Mouse (Mus musculus): Measurements from ENCODE around the gene Fut11. TPM values are rescaled to one million over a fixed set of nuclear protein-coding genes. Genes with fewer than 3 reads are reported as not detected.
A peak's percentile ranks its signal among the peaks of the same experiment; 100 is the strongest.

Gene Fut11
- total and polyA plus RNA-seq, 2 experiments from 2014 or later: 17.9 to 20.7 TPM

- H3K4me1 ChIP-seq (ENCODE audit: insufficient read depth): peaks cover 7% of the 10 kb centered on the region
- 95% methylated on average over 9 of the region's 9 CpGs for WGBS
- H3K36me3 ChIP-seq (ENCODE audit: insufficient read depth): peaks cover 51% of the 10 kb centered on the region
- no peak overlapping the region for H3K27ac ChIP-seq (ENCODE audit: low read depth, low read length)
- H3K4me3 ChIP-seq (ENCODE audit: low read depth, low read length): no peak overlapping the region
- no peak for ATAC-seq
- no peak for DNase-seq
- no peak overlapping the region for H3K9ac ChIP-seq
- no peak overlapping the region for H3K4me2 ChIP-seq (ENCODE audit: low read depth)
- H3K9me3 ChIP-seq (ENCODE audit: low read length): no peaks in the 10 kb centered on the region
- no peaks in the 10 kb centered on the region for H3K27me3 ChIP-seq (ENCODE audit: insufficient read depth, low read length)
- TF ChIP-seq CTCF (IDR thresholded peaks at IDR 0.05; ENCODE audit: low read depth): no peak
Measured at GRCm38 (mm10) chr14:20729871-20730270, 35.1 kb downstream of the Fut11 start.

GRCm38 (mm10) chr14:20730853-20731602, 36.3 kb downstream of the Fut11 start:
- Histone ChIP-seq H3K9me3 (ENCODE audit: low read length) (no peaks in the 10 kb centered on the region), H3K9ac (no peak overlapping the region), H3K36me3 (ENCODE audit: insufficient read depth) (peaks cover 42% of the 10 kb centered on the region), H3K27me3 (ENCODE audit: insufficient read depth, low read length) (no peaks in the 10 kb centered on the region), H3K4me2 (ENCODE audit: low read depth) (no peak overlapping the region), H3K4me3 (ENCODE audit: low read depth, low read length) (no peak overlapping the region), H3K27ac (ENCODE audit: low read depth, low read length) (no peak overlapping the region), H3K4me1 (ENCODE audit: insufficient read depth) (peaks cover 7% of the 10 kb centered on the region)
- ATAC-seq (no peak), DNase-seq (no peak)
- WGBS: 85% methylated on average over 9 of the region's 9 CpGs
- TF ChIP-seq CTCF (IDR thresholded peaks at IDR 0.05; ENCODE audit: low read depth): no peak

- WGBS: 54% methylated on average over 12 of the region's 12 CpGs
- peak overlapping the region; percentile 73 for H3K4me3 ChIP-seq (ENCODE audit: low read depth, low read length)
- ATAC-seq: no peak
Measured at GRCm38 (mm10) chr14:20733041-20733951, 38.5 kb downstream of the Fut11 start.

GRCm38 (mm10) chr14:20733952-20734774, 39.4 kb downstream of the Fut11 start, which contains the start of gene Ndst2:
Ndst2 (minus strand) TSS chr14:20734562.
- Histone ChIP-seq H3K4me3 (ENCODE audit: low read depth, low read length) (peak within 1 kb of the TSS; percentile 73), H3K4me2 (ENCODE audit: low read depth) (peak within 1 kb of the TSS; percentile 82), H3K9me3 (ENCODE audit: low read length) (no peaks in the 10 kb centered on the region), H3K36me3 (ENCODE audit: insufficient read depth) (peaks cover 40% of the 10 kb centered on the region), H3K4me1 (ENCODE audit: insufficient read depth) (peaks cover 7% of the 10 kb centered on the region), H3K27me3 (ENCODE audit: insufficient read depth, low read length) (no peaks in the 10 kb centered on the region), H3K9ac (peak within 1 kb of the TSS; percentile 86), H3K27ac (ENCODE audit: low read depth, low read length) (peak within 1 kb of the TSS; percentile 79)
- DNase-seq: peak; percentile 89
- 2% methylated on average over 80 of the region's 81 CpGs for WGBS
- peak; percentile 98 for ATAC-seq
- peak; percentile 41 for TF ChIP-seq CTCF (IDR thresholded peaks at IDR 0.05; ENCODE audit: low read depth)

More at GRCm38 (mm10) chr14:20733041-20733951, 38.5 kb downstream of the Fut11 start:
- Histone ChIP-seq H3K4me1 (ENCODE audit: insufficient read depth) (peaks cover 7% of the 10 kb centered on the region), H3K27me3 (ENCODE audit: insufficient read depth, low read length) (no peaks in the 10 kb centered on the region), H3K4me2 (ENCODE audit: low read depth) (peak overlapping the region; percentile 82), H3K9me3 (ENCODE audit: low read length) (no peaks in the 10 kb centered on the region), H3K27ac (ENCODE audit: low read depth, low read length) (no peak overlapping the region), H3K9ac (peak overlapping the region; percentile 86), H3K36me3 (ENCODE audit: insufficient read depth) (peaks cover 40% of the 10 kb centered on the region)
- DNase-seq: no peak
- no peak for TF ChIP-seq CTCF (IDR thresholded peaks at IDR 0.05; ENCODE audit: low read depth)

- H3K4me2 ChIP-seq (ENCODE audit: low read depth): peak overlapping the region; percentile 82; the same call in 1 of the 2 replicates
- ATAC-seq: no peak
- H3K27ac ChIP-seq (ENCODE audit: low read depth, low read length): no peak overlapping the region
- no peak for TF ChIP-seq CTCF (IDR thresholded peaks at IDR 0.05; ENCODE audit: low read depth)
- no peak overlapping the region for H3K4me3 ChIP-seq (ENCODE audit: low read depth, low read length)
- no peak for DNase-seq
- peaks cover 39% of the 10 kb centered on the region for H3K36me3 ChIP-seq (ENCODE audit: insufficient read depth)
- WGBS: 70% methylated on average over 2 of the region's 2 CpGs
- H3K4me1 ChIP-seq (ENCODE audit: insufficient read depth): peaks cover 7% of the 10 kb centered on the region
- H3K27me3 ChIP-seq (ENCODE audit: insufficient read depth, low read length): no peaks in the 10 kb centered on the region
- H3K9me3 ChIP-seq (ENCODE audit: low read length): no peaks in the 10 kb centered on the region
- H3K9ac ChIP-seq: no peak overlapping the region
Measured at GRCm38 (mm10) chr14:20735052-20735451, 40.3 kb downstream of the Fut11 start.

- no peak for ATAC-seq
- Histone ChIP-seq H3K4me3 (ENCODE audit: low read depth, low read length) (no peak overlapping the region), H3K4me1 (ENCODE audit: insufficient read depth) (peaks cover 7% of the 10 kb centered on the region), H3K36me3 (ENCODE audit: insufficient read depth) (peaks cover 45% of the 10 kb centered on the region), H3K27me3 (ENCODE audit: insufficient read depth, low read length) (no peaks in the 10 kb centered on the region), H3K4me2 (ENCODE audit: low read depth) (no peak overlapping the region), H3K9me3 (ENCODE audit: low read length) (no peaks in the 10 kb centered on the region), H3K27ac (ENCODE audit: low read depth, low read length) (no peak overlapping the region), H3K9ac (no peak overlapping the region)
- 86% methylated on average over 13 of the region's 13 CpGs for WGBS
- no peak for TF ChIP-seq CTCF (IDR thresholded peaks at IDR 0.05; ENCODE audit: low read depth)
- DNase-seq: no peak
Measured at GRCm38 (mm10) chr14:20735892-20736390, 41.2 kb downstream of the Fut11 start.
